In the genomic region with DNA sequence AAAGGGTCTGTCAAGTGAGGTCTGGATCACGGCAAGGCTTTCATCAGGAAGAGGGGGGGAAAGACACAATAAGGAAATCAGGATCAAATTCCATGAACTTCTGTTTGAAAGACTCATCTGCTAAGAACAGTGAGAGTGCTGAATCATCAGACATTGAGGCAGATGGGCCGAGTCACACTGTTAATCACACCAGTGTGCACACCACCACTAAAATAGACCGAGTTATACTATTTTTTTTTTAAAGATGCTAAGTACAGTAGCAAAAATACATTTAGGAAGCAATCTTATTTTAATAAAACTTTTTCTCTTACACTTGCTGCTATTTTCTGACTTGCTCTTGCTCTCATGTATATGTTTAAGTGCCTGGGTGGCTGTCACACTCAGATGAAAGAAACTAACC, we compare ENCODE assay signal across 22 mouse cellular contexts.
DNase-seq lines count a peak whose midpoint lies in the region; ATAC-seq lines count a peak whose summit lies in the region.
"Had no signal": no experiment of that assay in that cellular context is flagged by ENCODE, and none has a peak within 500 bp of the region (broad histone marks: within the 10 kb centered on the region; RNA-seq: fewer than 3 reads in every experiment).

No protein-coding gene starts in this region.

- H3K4me1 ChIP-seq in midbrain, embryonic 14.5 days (ENCODE audit: control insufficient read depth, insufficient read depth, low read length) = no peaks in the 10 kb centered on the region
- H3K4me1 ChIP-seq: forebrain, embryonic 13.5 days; heart, embryonic 15.5 days; hindbrain, embryonic 13.5 days had no signal

- ATAC-seq in midbrain, embryonic 14.5 days (ENCODE audit: low FRiP score, low TSS enrichment) = no peak
- ATAC-seq: forebrain, embryonic 13.5 days; forebrain, postnatal 0 days; hindbrain, postnatal 0 days had no signal

- H3K27me3 ChIP-seq in midbrain, embryonic 14.5 days (ENCODE audit: control insufficient read depth, insufficient read depth, low read length) = no peaks in the 10 kb centered on the region
- H3K27me3 ChIP-seq: CH12.LX; forebrain, embryonic 13.5 days; heart, embryonic 15.5 days; hindbrain, embryonic 13.5 days had no signal

- WGBS in midbrain, embryonic 14.5 days = 60% methylated on average over 3 of the region's 3 CpGs

- H3K9ac ChIP-seq in midbrain, embryonic 14.5 days (replicated peaks; ENCODE audit: low read length) = no peak overlapping the region
- H3K9ac ChIP-seq: forebrain, embryonic 13.5 days; forebrain, postnatal 0 days; heart, embryonic 15.5 days; hindbrain, embryonic 13.5 days had no signal

- no peak overlapping the region for H3K27ac ChIP-seq in midbrain, embryonic 14.5 days (replicated peaks; ENCODE audit: low read depth, low read length)
- H3K27ac ChIP-seq: forebrain, embryonic 13.5 days; heart, adult 2 months; heart, embryonic 15.5 days; hindbrain, embryonic 13.5 days; hindbrain, postnatal 0 days had no signal

- no peaks in the 10 kb centered on the region for H3K36me3 ChIP-seq in midbrain, embryonic 14.5 days (ENCODE audit: control insufficient read depth, insufficient read depth, low read length)
- H3K36me3 ChIP-seq: heart, embryonic 15.5 days; hindbrain, embryonic 13.5 days had no signal

- DNase-seq in embryo, embryonic 11 days = peak; percentile 1
- no peak for DNase-seq in embryo, embryonic 9.5 days (ENCODE audit: extremely low spot score)
- DNase-seq in left cerebral cortex, postnatal 14 days (ENCODE audit: low spot score in 2 of 2) = peak; percentile 5 to 6
- no peak for DNase-seq in left cerebral cortex, postnatal 4 days
- peak; percentile 3 for DNase-seq in mesoderm, embryonic 11.5 days (ENCODE audit: low read depth, low spot score)
- no peak for DNase-seq in midbrain, embryonic 14.5 days
- no peak for DNase-seq in ovary, postnatal 36 days (ENCODE audit: low spot score)
- DNase-seq: adrenal gland, adult 8-10 months; adrenal gland, postnatal 36 days; cerebellum, adult 11-12 months; cerebellum, adult 9-10 months; cerebellum, postnatal 25 days; forebrain, postnatal 0 days; gastrocnemius, postnatal 14 days; heart, adult 2 months; heart, postnatal 14 days had no signal

- H3K9me3 ChIP-seq in midbrain, embryonic 14.5 days (ENCODE audit: control insufficient read depth, low read length) = no peaks in the 10 kb centered on the region
- H3K9me3 ChIP-seq: forebrain, embryonic 13.5 days; heart, embryonic 15.5 days; hindbrain, embryonic 13.5 days had no signal

- H3K4me3 ChIP-seq in midbrain, embryonic 14.5 days (replicated peaks; ENCODE audit: low read depth, low read length) = no peak overlapping the region
- H3K4me3 ChIP-seq: forebrain, embryonic 13.5 days; heart, adult 2 months; heart, embryonic 15.5 days; hindbrain, embryonic 13.5 days had no signal

- no peak overlapping the region for H3K4me2 ChIP-seq in midbrain, embryonic 14.5 days (ENCODE audit: low read length)
- H3K4me2 ChIP-seq: forebrain, embryonic 13.5 days; heart, embryonic 11.5 days; heart, embryonic 15.5 days; hindbrain, embryonic 13.5 days had no signal

- intact Hi-C loops in left cerebral cortex, postnatal 14 days (cut with DNase I) = no loop called here
- intact Hi-C loops in left cerebral cortex, postnatal 4 days (cut with DNase I) = no loop called here

Comparison
In these comparisons a context has a peak if more than half of its experiments do, and no peak if none do; other contexts are left out.
1. DNase-seq: peak in embryo, embryonic 11 days (single experiment), left cerebral cortex, postnatal 14 days (2 of 2) and mesoderm, embryonic 11.5 days (single experiment); none in embryo, embryonic 9.5 days (single experiment), left cerebral cortex, postnatal 4 days (single experiment), midbrain, embryonic 14.5 days (single experiment) and ovary, postnatal 36 days (single experiment).